Mouse (Mus musculus) lung, embryonic 14.5 days (tissue): ENCODE results near the gene Dclre1a. TPM values are rescaled to one million over a fixed set of nuclear protein-coding genes. Genes with fewer than 3 reads are reported as not detected.

Source experiments
- ATAC-seq: fragments of 200-750 bp; cut with Nextera tagmentation; 2 replicates; pipeline ENCODE4 v1.8.0; 2017; ENCODE audit warnings: mild to moderate bottlenecking, moderate TSS enrichment, moderate library complexity; ENCODE audit not compliant: insufficient read depth
- DNase-seq: peaks from one replicate; pipeline ENCODE4 v3.0.0-alpha.2; 2015
- H3K27ac ChIP-seq: fragments of 300-500 bp; sonication (generic); 2 replicates; pipeline ENCODE4 v1.5.1; 2014; ENCODE audit warnings: low read depth, mild to moderate bottlenecking, moderate library complexity
- H3K27me3 ChIP-seq: fragments of 300-500 bp; sonication (generic); 2 replicates; pipeline ENCODE4 v1.6.1; 2014; ENCODE audit warnings: low read length, control low read depth; ENCODE audit not compliant: insufficient read depth
- H3K36me3 ChIP-seq: fragments of 300-500 bp; sonication (generic); 2 replicates; pipeline ENCODE4 v1.6.1; 2014; ENCODE audit warnings: control low read depth; ENCODE audit not compliant: insufficient read depth
- H3K4me1 ChIP-seq: fragments of 300-500 bp; sonication (generic); 2 replicates; pipeline ENCODE4 v1.6.1; 2014; ENCODE audit warnings: antibody characterized with exemption, control low read depth; ENCODE audit not compliant: insufficient read depth
- H3K4me2 ChIP-seq: fragments of 300-500 bp; sonication (generic); 2 replicates; pipeline ENCODE4 v1.6.1; 2014; ENCODE audit warnings: mild to moderate bottlenecking
- H3K4me3 ChIP-seq: fragments of 300-500 bp; sonication (generic); 2 replicates; pipeline ENCODE4 v1.5.1; 2014; ENCODE audit warnings: low read depth, low read length
- H3K9ac ChIP-seq: fragments of 300-500 bp; sonication (generic); 2 replicates; pipeline ENCODE4 v1.6.1; 2014
- H3K9me3 ChIP-seq: fragments of 300-500 bp; sonication (generic); 2 replicates; pipeline ENCODE4 v1.6.1; 2016; ENCODE audit warnings: low read depth, low read length, control low read depth
- CTCF ChIP-seq: IDR thresholded peaks from 2 replicates; pipeline ENCODE4 v1.5.1; 2016; ENCODE audit warnings: antibody characterized with exemption, low read depth
- WGBS: fragments of 180-500 bp; shearing (Covaris S2); extraction: QIAGEN DNeasy Blood & Tissue Kit; methylation state at CpG from one replicate; pipeline ENCODE4 v1.1.7; 2014; 5-methylcytosine and 5-hydroxymethylcytosine counted together
- polyA plus RNA-seq: library from polyadenylated mRNA; unstranded; fragments of >200 nt; fragmentation: Nextera tagmentation; extraction: Ambion mirVana; gene quantifications from 2 replicates; pipeline ENCODE4 v1.2.1, GENCODE M21; 2014

Gene Dclre1a
- polyA plus RNA-seq, 1 experiment from 2014 or later: 17.7 TPM

DNA sequence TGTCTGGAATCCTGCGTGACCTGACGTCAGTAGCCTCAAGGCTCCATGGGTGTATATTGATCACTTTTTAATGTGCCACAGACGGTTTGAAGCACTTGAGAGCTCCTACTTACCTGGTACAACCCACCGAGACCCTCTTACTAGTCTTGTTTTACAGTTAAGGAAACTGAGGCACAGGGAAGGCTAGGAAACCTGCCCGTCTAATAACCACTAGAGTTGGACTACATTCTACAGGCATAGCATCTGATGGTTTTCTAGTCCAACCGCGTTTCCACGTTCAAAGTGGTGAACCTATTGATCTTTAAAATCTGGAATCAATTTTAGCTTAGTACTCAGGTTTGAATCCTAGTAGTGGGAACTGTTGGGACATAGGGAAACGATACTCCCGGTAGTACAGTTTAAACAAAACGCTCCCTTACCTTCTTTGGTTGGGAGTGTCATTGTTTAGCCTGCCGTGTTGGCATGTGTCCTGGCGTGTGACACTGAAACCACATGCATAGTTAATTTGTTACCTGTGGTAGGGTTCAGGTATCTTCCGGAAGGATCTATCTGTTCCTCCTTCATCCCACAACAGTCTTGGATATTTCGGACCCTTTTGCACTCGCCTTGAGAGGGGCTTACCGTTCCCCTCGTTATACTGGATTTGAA is 1.1 kb upstream of the Dclre1a start:
- WGBS: 17% methylated on average over 18 of the region's 18 CpGs
- peak; percentile 23 for DNase-seq
- H3K36me3 ChIP-seq: peaks cover 31% of the 10 kb centered on the region

DNA sequence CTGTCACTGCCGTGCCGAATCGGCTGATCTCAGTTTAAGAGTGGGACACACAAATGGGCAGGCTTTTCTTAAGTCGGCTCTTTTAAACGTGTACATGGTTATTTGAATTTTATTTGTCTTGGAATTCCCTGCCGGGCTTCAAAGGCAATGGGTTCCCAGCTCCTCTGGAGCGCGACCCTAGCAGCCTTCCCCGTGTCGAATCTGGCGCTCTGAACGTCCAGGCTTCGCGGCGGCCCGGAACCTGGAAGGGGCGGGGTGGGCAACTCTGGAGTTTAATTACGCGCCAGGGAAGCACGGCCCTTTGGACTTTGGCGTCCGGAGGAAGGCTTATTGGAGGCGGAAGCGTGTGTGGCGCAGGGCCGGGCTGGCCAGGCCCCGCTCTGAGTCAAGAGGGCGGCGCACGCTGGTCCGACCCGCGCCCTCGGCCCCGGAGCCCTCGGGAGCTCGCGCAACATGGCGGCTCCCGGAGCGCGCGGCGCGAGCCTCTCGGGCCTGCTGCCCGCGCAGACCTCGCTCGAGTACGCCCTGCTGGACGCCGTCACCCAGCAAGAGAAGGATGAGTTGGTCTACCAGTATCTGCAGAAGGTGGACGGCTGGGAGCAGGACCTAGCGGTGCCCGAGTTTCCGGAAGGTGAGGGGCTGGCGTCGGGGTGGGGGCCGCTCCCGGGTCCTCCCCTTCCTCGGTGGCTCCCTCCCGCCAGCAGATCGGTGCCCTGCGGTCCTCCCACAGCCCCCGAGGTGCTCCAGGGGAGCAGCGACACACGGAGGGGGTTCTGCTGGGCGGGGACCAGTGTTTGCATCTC is 409 bp upstream of the Dclre1a start, which contains the start of gene Nhlrc2:
TSS of gene Nhlrc2 (plus strand) at position 32 of the 803 bp plus-strand sequence.
- Histone ChIP-seq H3K4me2 (peak within 1 kb of the TSS; percentile 93), H3K4me1 (peaks cover 10% of the 10 kb centered on the region), H3K27ac (peak within 1 kb of the TSS; percentile 98), H3K9ac (peak within 1 kb of the TSS; percentile 92), H3K36me3 (peaks cover 34% of the 10 kb centered on the region), H3K9me3 (no peaks in the 10 kb centered on the region), H3K4me3 (peak within 1 kb of the TSS; percentile 91), H3K27me3 (no peaks in the 10 kb centered on the region)
- DNase-seq (peak; percentile 94), ATAC-seq (peak; percentile 90)
- no peak for TF ChIP-seq CTCF
- WGBS: under 1% methylated on average over 69 of the region's 69 CpGs

More for the DNA sequence above, 1.1 kb upstream of the Dclre1a start:
- ATAC-seq: no peak
- Histone ChIP-seq H3K27me3 (no peaks in the 10 kb centered on the region), H3K9me3 (no peaks in the 10 kb centered on the region), H3K4me2 (peak overlapping the region; percentile 93), H3K4me1 (peaks cover 10% of the 10 kb centered on the region), H3K4me3 (peak overlapping the region; percentile 91), H3K27ac (peak overlapping the region; percentile 98), H3K9ac (peak overlapping the region; percentile 92)
- TF ChIP-seq CTCF: no peak

DNA sequence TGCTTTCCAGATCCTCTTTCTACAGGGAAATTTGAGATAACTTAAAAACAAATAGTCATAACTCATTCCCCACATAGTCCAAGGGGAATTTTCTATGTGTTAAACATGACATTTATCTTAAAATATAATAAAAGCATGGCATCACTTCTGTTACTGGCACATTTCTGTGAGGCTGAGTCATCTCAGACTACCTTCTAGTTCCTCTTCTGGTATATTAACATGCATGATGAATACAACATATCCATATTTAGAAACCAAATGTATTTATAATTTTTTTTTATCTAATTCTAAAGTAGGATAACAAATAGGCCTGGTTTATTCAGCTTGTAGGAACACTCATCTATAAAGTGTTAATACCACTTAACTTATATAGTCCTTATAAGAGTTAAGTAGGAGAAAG is 2.0 kb downstream of the Dclre1a start:
- Histone ChIP-seq H3K27me3 (no peaks in the 10 kb centered on the region), H3K36me3 (peaks cover 28% of the 10 kb centered on the region; the same call in 1 of the 2 replicates), H3K9me3 (no peaks in the 10 kb centered on the region), H3K27ac (no peak overlapping the region), H3K4me1 (peaks cover 10% of the 10 kb centered on the region), H3K4me2 (no peak overlapping the region), H3K9ac (no peak overlapping the region), H3K4me3 (no peak overlapping the region)
- TF ChIP-seq CTCF: no peak
- ATAC-seq (no peak), DNase-seq (no peak)

DNA sequence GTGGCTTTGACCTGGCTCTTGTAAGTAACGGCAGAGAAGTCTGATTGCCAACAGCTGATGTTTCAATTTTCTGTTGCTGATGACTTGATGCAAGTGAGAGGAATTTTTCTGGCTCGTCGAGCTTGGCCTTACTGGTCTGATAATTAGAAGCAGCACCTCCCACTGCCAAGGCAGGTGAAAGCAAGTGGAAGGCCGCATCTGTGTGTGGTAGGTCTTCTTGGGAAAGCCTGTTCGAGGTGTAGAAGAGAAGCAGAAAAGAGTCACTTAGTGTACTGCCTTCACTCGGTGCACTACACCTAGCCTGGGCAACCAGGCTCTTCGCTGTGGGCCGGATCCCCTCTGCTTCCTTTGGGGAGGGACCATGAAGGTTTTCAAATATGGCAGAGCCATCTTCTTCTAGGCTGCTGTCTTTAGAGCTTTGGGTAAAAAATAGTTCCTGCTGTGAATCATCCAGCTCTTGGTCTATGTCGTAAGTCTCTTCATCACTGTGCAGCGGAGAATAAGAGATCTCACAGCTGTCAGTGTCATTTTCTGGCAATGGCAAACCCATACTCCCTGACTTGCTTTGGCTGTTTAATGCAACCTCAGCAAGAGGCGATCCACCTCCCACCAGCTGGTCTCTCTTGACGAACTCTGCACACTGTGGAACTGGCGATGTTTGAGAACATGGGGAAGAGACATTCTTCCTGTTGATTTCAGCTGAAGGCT is 3.2 kb downstream of the Dclre1a start:
- DNase-seq: peak; percentile 71
- H3K4me1 ChIP-seq: peaks cover 6% of the 10 kb centered on the region; the same call in 1 of the 2 replicates
- peaks cover 34% of the 10 kb centered on the region for H3K36me3 ChIP-seq
- no peak for TF ChIP-seq CTCF
- no peak overlapping the region for H3K9ac ChIP-seq
- no peak; the same call in 1 of the 2 replicates for ATAC-seq
- WGBS: 75% methylated on average over 13 of the region's 13 CpGs
- no peaks in the 10 kb centered on the region for H3K27me3 ChIP-seq
- H3K4me3 ChIP-seq: no peak overlapping the region
- no peak overlapping the region for H3K27ac ChIP-seq
- no peaks in the 10 kb centered on the region for H3K9me3 ChIP-seq
- no peak overlapping the region for H3K4me2 ChIP-seq

DNA sequence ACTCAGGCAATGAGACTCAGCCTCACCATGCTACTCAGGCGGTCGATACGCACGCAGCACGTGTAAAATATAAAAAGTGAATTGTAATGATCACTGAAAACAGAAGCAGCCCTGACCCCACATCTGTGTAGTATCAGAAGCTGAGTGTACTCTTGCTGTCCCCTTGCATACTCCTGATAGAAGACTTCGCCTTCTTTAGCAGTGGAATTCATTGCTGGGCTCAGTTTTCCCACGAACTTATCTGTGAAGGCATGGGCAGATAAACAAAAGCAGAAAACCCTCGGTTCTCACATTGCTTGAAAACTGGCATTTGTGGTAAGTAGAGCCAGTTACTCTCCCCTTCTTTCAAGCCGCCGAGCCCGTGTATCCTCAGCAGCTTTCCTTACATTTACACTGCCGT is 4.7 kb downstream of the Dclre1a start:
- H3K27ac ChIP-seq: no peak overlapping the region
- H3K27me3 ChIP-seq: no peaks in the 10 kb centered on the region
- H3K4me1 ChIP-seq: peaks cover 3% of the 10 kb centered on the region; the same call in 1 of the 2 replicates
- H3K4me3 ChIP-seq: no peak overlapping the region
- no peaks in the 10 kb centered on the region for H3K9me3 ChIP-seq
- H3K4me2 ChIP-seq: no peak overlapping the region
- DNase-seq (no peak), ATAC-seq (no peak)
- TF ChIP-seq CTCF: no peak
- 87% methylated on average over 12 of the region's 12 CpGs for WGBS
- H3K36me3 ChIP-seq: peaks cover 35% of the 10 kb centered on the region
- no peak overlapping the region for H3K9ac ChIP-seq

DNA sequence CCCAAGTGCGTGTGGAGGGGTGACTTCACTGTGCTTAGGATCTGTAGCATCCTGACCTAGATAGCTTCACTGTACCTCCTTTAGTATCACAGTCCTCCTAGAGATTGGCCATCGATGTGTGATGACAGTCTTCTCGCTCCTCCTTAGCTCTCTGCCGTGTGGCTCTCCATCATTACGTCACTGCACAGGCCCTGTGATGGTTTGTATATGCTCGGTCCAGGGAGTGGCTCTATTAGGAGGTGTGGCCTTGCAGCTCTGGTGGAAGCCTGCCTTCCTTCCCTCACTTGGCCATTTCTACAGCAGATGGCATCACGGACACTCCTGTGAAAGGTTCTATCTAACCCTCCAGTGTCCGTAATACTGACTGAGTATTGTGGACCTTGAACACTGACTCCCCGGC is 12.3 kb downstream of the Dclre1a start:
- H3K4me3 ChIP-seq: no peak overlapping the region
- H3K9me3 ChIP-seq: no peaks in the 10 kb centered on the region
- 79% methylated on average over 9 of the region's 9 CpGs for WGBS
- H3K4me1 ChIP-seq: no peaks in the 10 kb centered on the region
- no peak for TF ChIP-seq CTCF
- no peak overlapping the region for H3K4me2 ChIP-seq
- H3K36me3 ChIP-seq: peaks cover 28% of the 10 kb centered on the region
- DNase-seq (no peak), ATAC-seq (no peak)
- H3K27ac ChIP-seq: no peak overlapping the region
- no peak overlapping the region for H3K9ac ChIP-seq
- H3K27me3 ChIP-seq: no peaks in the 10 kb centered on the region

DNA sequence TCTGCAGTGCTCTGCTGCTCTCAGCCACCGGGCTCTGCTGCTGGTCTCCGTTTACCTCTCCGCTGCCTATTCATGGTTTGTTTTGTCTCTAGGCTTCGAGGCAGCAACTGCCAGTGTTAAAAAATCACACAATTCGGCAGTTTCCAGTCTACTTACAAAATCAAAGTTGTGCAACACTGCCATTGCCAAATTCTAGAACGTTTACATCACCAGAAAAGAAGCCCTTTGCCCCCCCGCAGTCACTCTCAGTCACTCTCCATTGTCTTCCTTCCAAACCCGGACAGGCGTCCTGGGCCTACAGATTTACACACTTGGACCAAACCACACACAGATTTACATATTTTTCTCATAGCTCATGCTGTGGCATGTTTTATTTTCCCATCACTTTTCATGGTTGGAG is 13.0 kb downstream of the Dclre1a start:
- ATAC-seq (no peak), DNase-seq (peak; percentile 60)
- Histone ChIP-seq H3K4me2 (no peak overlapping the region), H3K9me3 (no peaks in the 10 kb centered on the region), H3K9ac (no peak overlapping the region), H3K4me1 (no peaks in the 10 kb centered on the region), H3K27ac (no peak overlapping the region), H3K27me3 (no peaks in the 10 kb centered on the region), H3K4me3 (no peak overlapping the region), H3K36me3 (peaks cover 24% of the 10 kb centered on the region)
- no peak for TF ChIP-seq CTCF
- WGBS: 58% methylated on average over 9 of the region's 9 CpGs
